Mouse (Mus musculus): ENCODE data around the gene Dynlt1c.
"Not testable (repeated sequence)": the region's sequence is repeated elsewhere in the genome, so short reads cannot be mapped to it uniquely, and the experiment has no call there.

Dynlt1c gene

GRCm38 (mm10) chr17:6601204-6601911 lies at the start of gene Dynlt1c:
Gene Dynlt1c, plus strand, starts transcription at chr17:6601671.
- peak; percentile 67 for DNase-seq

- not testable (repeated sequence) for DNase-seq
Measured at GRCm38 (mm10) chr17:6553798-6554197, 47.7 kb upstream of the Dynlt1c start.

- DNase-seq: not testable (repeated sequence)
Measured at GRCm38 (mm10) chr17:6554243-6554642, 47.2 kb upstream of the Dynlt1c start.

DNA sequence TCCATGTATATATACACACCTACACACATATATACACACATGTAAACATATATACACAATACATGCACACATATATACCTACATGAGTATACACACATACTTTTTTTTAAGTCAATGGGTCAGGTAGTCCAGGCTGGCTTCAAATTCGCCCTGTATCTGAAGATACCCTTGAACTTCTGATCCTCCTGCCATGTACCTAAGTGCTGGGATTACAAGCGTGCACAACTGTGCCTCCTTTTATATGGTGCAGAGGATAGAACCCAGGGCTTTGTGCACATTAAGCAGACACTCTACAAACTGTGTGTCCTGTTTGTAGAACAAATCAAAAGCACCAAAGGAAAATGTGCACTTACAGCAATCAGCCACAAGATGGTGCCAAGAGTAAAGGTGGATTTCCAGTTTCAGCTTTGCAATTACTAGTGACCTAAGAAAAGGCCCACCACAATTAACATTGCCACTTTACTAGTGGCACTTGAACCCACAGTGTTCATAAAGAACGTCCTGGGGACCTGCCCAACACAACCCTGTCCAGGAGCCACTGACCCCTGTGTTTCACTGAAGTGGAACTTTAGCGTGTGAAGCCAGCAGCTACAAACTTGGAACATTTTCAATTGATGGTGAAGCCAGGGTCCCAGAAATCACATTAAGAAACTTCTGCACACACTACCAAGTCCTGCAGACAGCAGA lies 41.9 kb upstream of the Dynlt1c start:
- not testable (repeated sequence) for DNase-seq

GRCm38 (mm10) chr17:6564866-6565265 lies 36.6 kb upstream of the Dynlt1c start:
- not testable (repeated sequence) for DNase-seq

DNA sequence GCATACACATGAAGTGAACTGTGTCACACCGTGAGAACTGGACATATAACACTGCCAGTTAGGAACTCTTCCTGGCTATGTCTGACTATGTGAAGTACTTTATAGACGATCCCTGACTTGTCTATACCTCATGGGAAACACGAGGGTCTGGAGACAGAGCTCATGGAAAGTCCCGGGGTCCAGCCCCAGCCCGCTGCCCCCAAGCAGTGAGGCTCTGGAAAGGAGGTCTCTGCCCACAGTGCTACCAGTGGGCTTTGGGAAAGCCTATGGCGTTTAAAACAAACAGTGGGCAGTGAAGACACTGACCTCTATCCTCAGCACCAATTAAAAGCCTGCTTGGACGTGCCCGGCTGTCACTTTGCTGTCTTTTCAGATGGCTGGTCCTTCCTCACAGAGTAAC lies 33.6 kb upstream of the Dynlt1c start:
- not testable (repeated sequence) for DNase-seq

- DNase-seq: not testable (repeated sequence)
Measured at GRCm38 (mm10) chr17:6571296-6571695, 30.2 kb upstream of the Dynlt1c start.

GRCm38 (mm10) chr17:6572202-6572601 lies 29.3 kb upstream of the Dynlt1c start:
- DNase-seq: not testable (repeated sequence)

GRCm38 (mm10) chr17:6575376-6575775 lies 26.1 kb upstream of the Dynlt1c start:
- DNase-seq: not testable (repeated sequence)

- DNase-seq: not testable (repeated sequence)
Measured at GRCm38 (mm10) chr17:6588672-6589071, 12.8 kb upstream of the Dynlt1c start.

DNA sequence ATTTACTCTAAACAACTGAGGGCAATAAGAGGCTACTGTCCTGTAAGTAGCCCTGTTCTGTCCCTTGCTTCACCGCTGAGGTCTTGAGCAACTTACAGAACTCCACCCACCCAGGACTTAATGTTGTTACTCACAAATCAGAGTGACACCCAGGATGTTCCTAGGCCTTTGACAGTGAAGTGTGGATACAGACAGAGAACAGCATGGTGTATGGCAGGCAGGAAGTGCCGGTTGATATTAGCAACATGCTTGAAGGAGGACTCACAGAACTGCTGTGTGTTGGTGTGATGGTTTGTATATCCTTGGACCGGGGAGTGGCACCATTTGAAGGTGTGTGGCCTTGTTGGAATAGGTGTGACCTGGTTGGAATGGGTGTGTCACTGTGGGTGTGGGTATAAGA lies 9.4 kb upstream of the Dynlt1c start:
- not testable (repeated sequence) for DNase-seq

DNA sequence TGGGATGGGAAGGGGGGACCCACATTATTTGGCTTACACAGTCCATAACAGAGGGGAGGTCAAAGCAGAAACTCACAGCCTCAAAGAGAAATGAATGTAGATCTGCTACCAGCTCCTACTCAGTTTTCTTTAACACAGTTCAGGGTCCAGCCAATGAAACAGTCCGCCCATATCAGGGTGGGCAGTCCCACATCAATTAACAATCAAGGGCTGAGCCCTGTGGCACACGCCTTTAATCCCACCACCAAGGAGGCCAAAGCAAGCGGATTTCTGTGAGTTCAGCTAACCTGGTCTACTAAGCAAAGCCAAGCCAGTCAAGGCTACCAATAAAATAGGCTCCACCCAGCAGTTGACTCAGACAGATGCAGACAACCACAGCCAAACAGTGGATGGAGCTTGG lies 7.6 kb upstream of the Dynlt1c start:
- DNase-seq: peak; percentile 38

- DNase-seq: peak; percentile 86
Measured at GRCm38 (mm10) chr17:6595776-6596497, 5.5 kb upstream of the Dynlt1c start.

DNA sequence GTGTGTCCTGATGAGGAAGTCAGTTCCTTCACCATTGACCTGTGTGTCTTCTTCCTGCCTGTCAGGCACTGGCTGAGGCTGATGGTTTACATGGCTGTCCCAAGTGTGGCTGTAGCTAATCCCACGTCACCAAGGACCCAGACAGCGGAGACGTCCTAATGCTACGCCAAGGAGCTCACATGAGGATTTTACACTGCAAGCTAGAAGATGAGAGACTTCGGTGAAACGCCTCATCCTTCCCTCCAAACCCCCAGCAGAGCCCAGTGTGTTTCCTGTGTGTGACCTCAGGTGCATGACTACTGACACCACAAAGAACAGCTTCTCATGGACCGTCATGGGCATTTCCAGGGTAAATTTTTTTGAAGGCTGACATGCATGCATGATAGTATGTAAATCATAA lies 3.1 kb upstream of the Dynlt1c start:
- DNase-seq: peak; percentile 46

DNA sequence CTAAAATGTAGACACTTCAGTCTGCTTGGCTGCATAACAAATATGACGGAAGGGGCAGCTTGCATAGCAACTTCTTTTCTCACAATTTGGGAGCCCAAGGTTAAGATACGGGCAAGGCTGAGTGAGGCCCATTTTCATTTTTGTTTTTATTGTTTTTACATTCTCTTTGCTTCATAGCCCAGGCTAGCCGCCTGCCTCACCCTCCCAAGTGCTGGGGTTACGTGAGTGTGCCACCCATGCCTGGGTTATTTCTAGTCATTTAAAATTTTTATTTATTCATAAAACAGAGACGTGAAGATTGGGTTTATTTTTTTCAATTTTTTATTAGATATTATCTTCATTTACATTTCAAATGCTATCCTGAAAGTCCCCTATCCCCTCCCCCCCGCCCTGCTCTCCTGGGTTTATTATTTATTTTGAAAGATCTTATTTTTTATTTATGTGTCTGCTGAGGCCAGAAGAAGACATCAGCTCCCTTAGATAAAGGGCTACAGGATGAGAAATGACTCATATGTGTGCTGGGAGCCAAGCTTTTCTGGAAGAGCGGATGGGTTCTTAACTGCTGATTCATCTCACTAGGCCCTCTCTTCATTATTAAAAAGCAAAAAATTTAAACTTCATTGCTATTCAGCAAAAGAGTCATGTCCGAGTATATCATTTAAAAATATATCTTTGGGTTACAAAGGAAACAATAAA lies 1.1 kb upstream of the Dynlt1c start:
- not testable (repeated sequence) for DNase-seq

DNA sequence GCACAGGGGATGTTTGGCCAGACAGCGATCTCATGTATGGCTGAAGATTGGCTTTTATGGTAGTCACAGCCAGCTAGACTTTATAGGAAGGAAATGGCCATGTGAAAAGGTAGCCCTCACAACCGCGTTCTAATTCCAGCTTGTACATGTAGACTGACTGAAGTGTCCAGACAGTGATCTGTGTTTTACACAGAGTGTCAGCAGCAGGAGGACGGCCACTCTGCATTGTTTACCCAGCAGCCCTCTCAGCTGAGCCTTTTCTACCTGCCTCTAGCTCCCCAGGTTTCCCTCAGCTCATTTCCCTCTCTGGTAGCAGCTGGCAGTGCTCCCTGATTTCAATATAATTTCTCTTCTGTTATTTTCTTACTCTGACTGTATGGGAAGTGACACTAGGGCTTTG lies 734 bp downstream of the Dynlt1c start:
- DNase-seq: not testable (repeated sequence)

DNA sequence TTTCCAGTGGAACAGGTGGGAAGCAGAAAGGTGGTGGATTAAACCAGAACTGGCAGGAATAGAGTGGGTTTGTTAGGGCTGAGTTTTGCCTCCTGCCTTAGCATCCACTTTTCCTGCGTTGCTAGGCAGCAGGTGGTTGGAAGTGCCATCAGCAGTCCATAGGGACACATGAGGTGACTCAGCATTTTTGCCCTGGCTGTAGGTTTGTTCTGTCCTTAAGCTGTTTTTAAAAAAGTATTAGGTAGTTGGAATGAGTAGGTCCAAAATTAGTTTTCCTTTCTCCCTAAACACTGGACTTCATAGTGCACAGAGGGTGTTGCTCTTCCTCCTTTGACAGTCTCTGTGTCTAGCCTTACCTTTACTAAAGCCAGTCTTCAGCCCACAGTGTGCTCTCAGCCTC lies 3.9 kb downstream of the Dynlt1c start:
- DNase-seq: not testable (repeated sequence)

DNA sequence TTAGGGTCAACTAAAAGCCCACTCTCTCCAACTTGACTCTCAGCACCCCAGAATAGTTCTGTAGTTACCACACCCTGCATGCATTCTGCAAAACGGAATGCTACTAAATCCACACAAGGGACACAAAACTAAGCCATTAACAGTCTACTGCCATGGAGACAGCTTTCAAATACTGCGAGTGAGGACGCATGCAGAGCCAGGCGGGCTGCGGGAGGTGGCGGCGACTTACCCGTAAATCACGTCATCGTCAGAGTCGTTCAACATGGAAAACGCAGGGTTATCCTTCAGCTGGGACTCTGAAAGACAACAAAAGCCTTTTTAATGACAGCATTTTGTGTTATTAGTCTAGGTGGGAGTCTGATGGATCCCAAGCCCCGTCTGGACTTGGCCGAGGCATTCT lies 12.1 kb downstream of the Dynlt1c start:
- DNase-seq: not testable (repeated sequence)

DNA sequence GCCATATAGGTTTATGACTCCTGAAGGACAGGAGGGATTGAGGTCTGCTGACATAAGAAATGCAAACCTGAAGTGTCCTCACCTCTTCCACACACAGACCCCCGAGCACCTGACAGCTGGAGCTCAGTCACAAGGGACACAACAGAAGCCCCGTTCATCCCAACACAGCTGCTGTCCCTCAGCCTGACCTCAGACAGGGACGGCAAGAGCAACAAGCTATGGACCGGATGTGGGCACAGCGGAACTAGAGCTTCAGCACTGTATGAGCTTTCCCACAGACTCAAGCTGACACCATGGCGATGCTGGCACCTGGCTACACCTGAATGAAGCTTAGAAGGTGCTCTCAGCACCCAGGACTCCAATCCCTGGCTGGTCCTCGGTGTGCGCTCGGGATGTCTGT lies 12.8 kb downstream of the Dynlt1c start:
- not testable (repeated sequence) for DNase-seq

GRCm38 (mm10) chr17:6616731-6617130 lies 15.3 kb downstream of the Dynlt1c start:
- not testable (repeated sequence) for DNase-seq

DNA sequence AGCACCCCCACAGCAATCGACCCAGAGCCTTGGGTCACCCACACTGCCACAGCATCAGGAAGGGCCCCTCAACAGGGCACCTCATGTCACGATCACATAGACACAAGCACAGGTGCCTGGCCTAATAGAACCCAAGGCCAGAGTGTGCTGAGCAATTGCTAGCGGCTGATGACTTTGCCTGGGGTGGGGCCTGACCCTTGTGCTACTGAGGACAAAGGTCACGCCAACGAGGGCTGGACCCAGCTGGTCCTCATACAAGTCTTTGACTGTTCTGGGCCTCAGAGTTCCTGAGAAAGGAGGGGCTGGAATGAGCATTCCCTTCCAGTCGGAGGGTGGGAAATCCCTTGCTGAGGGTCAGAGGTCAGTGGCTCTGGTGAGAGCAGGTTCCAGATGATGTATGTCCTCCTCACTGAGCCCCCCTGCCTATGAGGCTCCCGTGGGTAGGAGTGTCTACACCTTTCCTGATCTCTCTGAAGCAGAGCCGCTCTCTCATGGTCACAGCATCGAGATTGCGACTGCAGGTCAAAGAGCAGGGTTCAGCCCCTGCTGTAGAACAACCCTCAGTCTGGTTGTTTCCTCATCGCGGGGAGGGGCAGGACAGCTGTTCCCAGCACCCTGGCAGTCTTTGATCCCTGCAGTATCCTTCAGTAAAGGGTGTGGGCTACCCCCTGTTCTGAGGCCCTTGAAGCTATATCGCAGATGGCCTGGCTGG lies 16.4 kb downstream of the Dynlt1c start:
- not testable (repeated sequence) for DNase-seq

GRCm38 (mm10) chr17:6619271-6619670 lies 17.8 kb downstream of the Dynlt1c start:
- not testable (repeated sequence) for DNase-seq

Data from thymus, postnatal 25 days (tissue).